Mouse (Mus musculus): ENCODE results near the gene Sez6.

- no peak for TF ChIP-seq CTCF (IDR thresholded peaks at IDR 0.05; ENCODE audit: borderline replicate concordance, control insufficient read depth, extremely low read depth, insufficient read depth, low read length, poor library complexity)
- no peak for TF ChIP-seq POLR2A (IDR thresholded peaks at IDR 0.05; ENCODE audit: control insufficient read depth, extremely low read depth, insufficient read depth, low read length, poor library complexity)
Observed at GRCm38 (mm10) chr11:77900187-77900586, 30.4 kb upstream of the Sez6 start.

Data from thymus, adult 2 months (tissue).